Mouse (Mus musculus): Measurements from ENCODE around the gene Tead1.
A peak's percentile ranks its signal among the peaks of the same experiment; 100 is the strongest.

Tead1 gene

DNA sequence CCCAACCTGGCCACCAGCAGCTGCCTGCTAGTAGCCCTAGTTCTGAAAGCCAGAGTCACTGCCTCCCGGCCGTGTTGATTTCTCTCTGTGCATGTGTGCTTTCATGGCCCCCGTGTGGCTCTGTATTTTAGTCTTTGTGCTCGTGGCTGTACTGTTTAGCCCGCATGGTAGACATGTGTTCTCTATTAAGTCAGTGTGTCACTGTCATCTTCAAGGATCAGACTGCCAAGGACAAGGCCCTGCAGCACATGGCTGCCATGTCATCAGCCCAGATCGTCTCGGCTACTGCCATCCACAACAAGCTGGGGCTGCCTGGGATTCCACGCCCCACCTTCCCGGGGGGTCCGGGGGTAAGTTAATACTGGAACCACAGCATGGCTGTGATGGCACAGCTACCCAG is 177.5 kb downstream of the Tead1 start:
- no peak for ATAC-seq (ENCODE audit: low TSS enrichment)

DNA sequence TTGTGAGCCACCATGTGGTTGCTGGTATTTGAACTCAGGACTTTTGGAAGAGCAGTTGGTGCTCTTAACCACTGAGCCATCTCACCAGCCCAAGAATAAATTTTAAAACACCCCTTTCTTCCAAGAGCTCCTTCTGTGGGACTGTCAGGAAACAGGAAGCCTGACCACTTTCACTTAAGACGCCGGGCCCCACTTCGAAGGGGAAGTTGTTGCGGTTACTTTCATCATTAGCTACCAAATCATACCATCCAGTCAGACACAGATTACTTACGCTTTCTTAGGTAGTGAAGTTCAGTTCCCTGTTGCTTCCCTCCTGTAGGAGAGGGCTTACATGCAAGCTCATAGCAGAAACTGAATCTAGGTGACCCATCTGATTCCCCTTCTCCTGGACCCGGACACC is 180.8 kb downstream of the Tead1 start:
- ATAC-seq (ENCODE audit: low TSS enrichment) = no peak

DNA sequence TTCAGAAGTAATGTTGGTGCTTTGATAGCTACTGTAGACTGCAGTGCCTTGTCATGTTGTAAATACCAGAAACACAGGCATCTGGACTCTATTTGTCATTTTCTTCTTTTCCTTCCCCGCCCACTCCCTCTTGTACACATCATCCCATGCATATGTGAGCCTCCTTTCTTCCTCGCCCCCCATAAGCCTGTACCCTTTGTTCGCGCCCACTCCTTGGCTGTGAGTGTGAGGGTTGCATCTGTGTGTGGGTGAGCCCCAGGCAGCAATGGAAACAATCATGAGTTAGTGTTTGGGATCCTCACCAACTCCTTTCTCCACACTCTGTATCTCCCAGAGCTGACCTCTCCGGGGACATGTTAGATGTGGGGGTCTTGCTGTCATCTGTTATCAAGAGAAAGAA is 183.0 kb downstream of the Tead1 start:
- ATAC-seq (ENCODE audit: low TSS enrichment) = peak; percentile 89

DNA sequence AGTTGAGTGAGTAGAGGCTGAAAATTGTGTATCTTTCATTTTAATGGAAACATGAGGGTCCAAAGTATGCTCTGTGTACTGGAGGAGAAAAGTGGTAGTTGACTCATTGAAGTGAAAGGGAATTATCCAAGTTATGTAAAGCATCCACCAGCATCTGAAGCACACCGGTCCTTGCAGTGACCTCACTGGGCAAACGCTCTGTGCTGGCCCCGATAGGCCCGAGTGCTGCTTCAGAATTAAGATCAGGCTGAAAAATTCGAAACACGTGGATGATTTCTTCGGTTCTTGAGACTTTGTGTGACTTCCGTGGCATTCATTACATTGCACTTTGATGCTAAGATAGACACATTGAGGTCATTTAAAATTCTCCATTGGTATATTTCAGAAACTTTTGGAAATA is 185.1 kb downstream of the Tead1 start:
- ATAC-seq (ENCODE audit: low TSS enrichment) = no peak

DNA sequence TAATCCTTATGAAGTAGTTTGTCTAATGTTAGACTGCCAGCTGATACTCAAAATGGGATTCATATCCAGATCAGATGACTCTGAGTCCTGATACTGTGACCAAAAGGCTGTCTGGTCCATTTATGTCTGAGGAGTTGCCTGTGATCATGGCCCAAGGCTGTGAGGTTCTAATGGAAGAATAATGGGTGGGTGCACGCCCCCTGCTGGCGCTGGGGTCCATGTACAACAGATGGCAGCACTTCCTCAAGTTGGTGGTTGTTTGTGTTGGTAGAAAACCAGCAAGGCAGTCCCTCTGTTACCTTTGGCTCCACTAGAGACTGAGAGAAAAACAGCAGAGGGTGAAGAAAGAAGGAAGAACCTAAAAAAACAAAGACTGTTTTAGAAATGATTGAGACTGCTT is 186.6 kb downstream of the Tead1 start:
- ATAC-seq (ENCODE audit: low TSS enrichment) = no peak

DNA sequence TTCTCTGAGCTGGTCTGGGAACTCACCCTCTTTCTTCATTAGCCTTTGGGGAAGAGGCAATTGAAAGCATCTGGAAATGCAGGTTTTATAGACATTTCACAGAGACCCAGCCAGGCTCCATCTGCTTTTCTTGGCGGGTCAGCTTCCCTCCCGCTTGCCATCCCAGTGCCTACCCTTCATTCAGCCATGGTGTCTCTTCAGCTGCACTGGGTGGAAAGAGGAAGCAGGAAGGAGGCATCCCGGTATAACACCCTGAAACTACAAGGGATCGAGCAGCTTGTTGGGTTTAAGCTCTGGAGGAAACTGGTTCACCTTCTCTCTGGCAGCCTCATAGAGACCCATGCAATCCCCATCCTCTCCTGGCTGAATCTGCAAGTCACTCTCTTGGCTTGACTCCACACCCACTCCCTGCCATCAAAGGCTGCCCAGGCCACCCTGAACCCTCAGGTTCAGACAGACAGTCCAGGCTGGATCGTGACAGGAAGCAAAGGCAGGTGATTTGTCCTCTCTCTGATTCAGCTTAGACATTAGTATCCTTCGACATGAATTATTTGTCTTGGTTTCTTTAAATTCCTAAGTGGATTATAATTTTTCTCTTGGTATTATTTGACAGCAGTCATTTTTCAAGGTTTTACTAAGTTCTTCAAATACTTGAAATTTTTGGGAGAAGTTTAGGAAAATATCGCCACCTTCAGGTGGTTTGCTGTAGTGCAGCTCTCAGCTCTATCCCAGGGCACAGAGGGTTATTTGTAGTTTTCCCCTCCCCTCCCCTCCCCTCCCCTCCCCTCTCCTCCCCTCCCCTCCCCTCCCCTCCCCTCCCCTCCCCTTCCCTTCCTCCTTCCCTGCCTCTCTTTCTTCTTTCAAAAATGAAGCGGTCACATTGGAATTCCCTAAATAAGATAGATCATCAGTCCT is 189.7 kb downstream of the Tead1 start:
- ATAC-seq (ENCODE audit: low TSS enrichment) = no peak

DNA sequence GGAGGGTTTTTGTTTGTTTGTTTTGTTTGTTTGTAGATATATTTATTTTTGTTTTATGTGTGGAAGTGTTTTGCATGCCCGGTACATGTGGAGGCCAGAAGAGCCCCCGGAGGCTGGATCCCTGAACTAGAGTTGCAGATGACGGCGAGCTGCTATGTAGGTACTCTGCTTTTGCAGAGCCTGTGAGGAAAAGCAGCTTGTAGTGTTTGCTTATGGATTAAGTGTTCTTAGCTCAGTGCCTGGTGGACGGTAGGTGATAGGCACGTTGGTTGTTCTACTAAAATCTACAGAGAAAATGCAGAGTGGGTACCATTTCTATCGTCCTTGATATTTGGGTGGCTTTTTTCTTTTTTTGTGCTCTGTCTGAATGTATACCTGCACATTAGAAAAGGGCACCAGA is 192.6 kb downstream of the Tead1 start:
- ATAC-seq (ENCODE audit: low TSS enrichment) = no peak

DNA sequence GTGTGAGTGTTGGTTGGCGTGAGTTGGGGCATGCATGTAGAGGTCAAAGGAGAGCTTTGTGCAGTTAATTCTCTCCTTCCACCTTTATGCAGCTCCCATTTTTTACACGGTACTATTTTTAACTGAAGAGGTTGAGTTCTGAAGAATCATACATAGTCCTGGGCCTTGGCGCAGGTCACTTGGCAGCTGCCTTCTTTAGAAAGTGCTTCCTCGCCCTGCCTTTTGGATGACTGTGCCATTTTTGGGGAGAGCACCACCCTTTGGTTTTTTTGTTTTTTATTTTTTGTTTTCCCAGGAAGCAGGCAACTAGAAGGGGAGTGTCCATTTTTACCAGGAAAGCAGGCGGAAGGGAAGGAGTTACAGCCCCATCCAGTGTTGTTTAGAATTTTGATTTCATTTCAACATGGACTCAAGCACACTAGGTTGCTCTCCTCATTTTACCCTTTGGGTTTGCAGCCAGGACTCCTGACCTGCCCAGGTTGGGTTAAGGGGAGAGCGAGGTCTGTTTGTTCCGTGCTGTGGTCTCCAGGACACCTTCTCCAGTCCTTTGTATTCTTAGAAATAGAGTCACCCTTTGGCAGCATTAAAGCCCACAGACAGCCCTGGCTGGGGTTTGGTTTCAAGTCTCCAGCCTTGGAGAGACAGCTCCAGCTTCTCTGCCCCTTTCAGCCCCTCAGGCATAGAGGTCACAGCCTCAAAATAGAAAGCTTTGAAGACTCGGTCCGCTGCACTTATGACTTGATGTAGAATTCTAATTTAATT is 193.5 kb downstream of the Tead1 start:
- no peak for ATAC-seq (ENCODE audit: low TSS enrichment)

DNA sequence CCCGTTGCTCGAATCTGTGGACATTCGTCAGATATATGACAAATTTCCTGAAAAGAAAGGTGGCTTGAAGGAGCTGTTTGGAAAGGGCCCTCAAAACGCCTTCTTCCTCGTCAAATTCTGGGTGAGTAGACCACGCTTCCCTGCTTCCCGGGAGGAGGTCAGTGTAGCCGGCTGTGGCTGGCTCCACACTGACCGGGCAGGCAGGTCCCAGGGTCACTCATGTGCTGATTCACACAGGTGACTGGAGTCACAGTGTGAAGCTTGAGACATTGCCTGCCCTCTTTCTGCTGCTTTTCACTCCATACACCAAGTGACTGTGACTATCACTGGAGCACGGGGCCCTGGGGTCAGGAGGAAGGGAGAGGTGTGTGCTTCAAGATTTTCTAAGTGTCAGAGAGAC is 197.0 kb downstream of the Tead1 start:
- ATAC-seq (ENCODE audit: low TSS enrichment) = no peak

DNA sequence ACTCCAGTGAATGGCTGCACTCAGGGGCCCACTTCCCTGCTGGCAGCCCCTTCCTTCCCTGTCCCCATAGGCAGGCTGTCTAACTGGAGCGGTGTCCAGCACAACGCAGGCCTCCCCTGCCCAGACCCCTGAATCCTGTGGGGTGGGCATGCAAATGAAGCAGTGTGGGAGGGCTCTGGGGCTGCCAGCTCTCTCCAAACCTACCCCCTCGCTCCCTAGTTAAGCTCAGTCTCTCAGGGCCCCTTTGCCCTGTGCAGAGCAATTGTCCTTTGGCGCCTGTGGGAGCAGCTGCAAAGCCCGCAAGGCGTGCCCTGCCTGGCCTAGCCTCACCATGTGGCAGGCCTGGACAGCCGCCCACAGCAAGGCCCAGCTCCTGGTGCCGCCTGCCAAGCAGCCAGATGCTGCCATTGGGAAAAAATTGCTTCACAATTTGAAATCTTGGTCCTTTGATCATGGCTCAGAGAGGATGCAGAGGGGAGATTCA is 204.7 kb downstream of the Tead1 start:
- ATAC-seq (ENCODE audit: low TSS enrichment) = peak; percentile 67

DNA sequence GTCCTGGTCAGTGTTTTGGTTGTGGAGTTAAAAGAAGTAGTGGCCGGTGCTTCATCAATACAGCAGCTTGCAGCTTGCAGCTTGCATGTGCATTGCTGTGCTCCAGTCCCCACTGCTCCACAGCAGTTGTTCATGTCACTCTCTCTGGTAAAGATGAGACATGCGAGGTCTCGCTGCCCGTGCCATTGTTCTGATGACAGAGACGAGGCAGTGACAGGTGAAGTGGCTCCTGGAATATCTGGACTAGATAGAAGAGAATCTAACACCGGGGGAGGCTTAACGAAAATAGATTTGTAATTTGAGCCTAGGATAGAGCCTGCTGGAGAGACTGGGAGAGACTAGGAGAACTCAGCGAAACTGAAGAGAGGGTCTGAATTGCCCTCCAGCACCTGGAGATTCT is 206.4 kb downstream of the Tead1 start:
- ATAC-seq (ENCODE audit: low TSS enrichment) = no peak

DNA sequence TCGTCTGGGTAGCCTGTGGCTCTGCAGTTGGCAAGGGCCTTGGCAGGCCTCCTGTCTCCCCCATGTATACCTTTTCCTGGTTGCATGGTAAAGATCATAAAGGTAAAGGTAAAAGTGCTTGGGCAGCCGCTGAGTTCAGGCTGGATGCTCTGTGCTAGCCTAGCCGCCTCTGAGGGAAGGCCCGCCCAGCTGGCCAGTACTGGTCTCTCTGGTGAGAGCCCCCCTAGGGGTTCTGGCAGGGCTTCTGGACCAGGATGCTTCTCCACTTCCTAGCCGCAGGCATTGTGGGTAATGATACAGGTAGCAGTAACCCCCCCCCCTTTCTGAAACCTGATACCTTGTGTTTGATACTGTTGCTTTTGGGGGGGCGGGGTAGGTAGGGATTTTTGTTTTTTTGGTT is 212.8 kb downstream of the Tead1 start:
- ATAC-seq (ENCODE audit: low TSS enrichment) = no peak

DNA sequence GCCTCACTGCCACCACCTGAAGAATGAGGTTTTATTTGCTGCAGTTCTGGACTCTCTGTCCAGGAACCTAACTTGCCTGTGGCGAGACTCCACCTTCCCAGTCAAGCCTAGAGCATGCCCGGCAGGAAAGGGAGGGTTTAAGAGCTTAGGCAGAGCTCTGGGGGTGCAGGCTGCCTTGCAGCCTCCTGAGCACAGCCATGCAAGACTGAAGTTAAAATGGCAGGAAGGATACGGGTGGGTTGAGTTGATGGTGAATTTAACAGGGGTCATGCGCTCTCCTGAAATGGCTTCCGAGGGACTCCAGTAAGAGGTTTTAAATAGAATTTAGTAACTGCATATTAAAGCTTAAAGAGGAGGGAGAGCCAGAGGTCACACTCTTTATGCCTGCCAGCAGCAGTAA is 213.5 kb downstream of the Tead1 start:
- ATAC-seq (ENCODE audit: low TSS enrichment) = no peak

DNA sequence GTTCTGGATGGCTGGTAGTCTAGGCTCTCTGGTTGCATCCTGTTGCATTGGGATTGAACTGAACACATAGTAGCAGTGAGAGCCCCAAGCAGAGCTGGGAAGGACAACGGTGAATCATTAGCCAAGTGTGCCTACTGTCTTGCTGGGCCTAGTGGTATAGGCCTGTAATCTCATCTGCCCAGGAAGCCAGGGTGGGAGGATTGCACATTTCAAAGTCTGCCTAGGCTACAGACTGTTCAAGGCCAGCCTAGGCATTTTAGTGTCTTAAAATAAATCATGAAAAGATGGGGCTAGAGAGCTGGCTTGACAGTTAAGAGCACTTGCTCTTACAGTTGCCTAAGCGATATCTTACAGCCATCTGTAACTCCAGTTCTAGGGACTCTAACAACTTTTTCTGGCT is 217.2 kb downstream of the Tead1 start:
- ATAC-seq (ENCODE audit: low TSS enrichment) = no peak

DNA sequence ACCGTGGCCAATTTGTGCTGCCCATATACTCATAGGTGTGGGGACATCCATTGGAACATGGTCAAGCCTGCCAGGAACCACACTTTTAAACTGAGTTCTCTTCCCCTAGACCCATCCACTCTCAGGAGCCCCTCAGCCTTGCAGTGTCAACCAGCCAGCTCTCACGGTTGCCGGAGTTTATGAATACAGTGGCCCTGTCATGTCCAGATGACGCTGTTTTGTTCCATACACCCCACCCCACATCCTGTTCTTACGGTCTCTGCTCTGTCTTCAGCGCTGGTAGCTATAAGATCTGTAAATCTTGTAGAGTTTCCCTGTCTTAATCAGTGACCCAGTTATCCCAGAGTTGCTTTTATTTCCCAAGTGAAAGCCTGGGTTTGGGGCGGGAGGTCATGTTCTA is 222.6 kb downstream of the Tead1 start:
- ATAC-seq (ENCODE audit: low TSS enrichment) = no peak

DNA sequence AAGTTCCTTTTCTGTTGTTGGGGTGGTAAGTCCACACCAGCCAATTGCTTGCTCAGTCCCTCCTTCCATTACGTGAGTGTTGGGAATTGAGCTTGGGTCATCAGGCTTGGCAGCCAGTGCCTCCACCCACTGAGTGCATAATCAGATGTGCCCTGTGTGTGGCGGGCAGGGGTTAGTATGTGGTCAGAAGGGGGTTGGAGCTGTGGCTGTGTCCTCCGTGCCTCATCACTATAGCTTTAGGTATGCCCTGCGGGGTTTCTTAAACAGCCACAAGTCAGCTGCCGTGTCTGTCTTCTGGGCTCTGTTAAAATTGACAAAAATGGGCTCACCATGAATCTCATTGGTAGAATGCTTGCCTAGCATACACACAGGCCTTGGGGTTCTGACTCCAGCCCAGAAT is 227.7 kb downstream of the Tead1 start:
- ATAC-seq (ENCODE audit: low TSS enrichment) = no peak

DNA sequence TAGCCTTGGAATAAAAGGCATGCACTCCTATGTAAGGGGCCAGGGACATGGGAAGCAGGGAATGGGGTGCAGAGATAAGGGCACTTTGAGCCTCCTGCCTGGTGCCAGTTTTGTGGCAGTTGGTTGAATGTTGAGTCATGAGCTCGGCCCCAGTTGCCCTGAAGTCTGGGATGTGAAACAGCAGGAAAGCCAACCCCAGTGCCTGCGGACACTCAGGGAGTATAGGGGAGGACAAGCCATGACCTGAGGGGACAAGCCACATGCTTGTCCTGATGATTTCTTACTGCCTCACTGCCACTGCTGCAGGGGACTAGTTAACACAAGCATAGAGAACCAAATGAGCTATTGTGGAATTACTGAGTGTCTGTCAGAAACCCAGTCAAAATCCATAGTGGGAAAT is 228.3 kb downstream of the Tead1 start:
- no peak for ATAC-seq (ENCODE audit: low TSS enrichment)

DNA sequence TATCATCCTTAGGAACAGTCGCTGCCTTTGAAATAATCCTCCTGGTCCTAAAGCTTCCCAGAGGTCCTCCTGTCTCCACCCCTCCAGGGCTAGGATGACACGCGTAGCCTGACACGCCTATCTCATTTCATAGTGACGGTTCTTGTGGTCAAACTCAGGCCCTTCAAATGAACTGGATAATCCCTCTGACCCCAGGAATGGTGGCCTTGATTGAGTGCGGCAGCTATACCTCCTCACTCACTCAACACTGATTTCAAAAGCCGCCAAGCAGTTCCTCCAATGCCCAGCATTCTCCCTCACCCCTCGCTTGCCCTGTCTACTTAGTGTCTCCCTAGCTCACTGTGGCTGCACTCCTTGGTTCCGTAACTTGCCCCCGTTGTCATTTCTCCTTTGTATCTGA is 230.0 kb downstream of the Tead1 start:
- ATAC-seq (ENCODE audit: low TSS enrichment) = no peak

DNA sequence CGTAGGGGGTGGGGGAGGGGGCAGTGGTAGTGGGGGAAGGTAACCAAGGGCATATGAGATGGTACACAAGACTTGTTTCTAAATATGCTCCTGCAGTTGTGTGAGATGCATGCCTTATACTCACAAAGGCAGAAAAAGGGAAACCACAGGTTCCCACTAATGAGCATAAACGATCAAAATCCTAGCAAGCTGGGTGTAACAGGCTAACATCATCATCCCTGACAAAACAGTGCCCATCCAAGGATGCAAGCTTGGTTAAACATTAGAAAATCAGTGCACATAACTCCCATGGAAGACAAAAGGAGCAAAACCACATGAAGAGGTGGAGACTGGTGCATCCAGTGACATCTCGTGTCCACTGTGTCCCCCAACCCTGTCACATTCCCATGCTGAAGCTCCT is 233.9 kb downstream of the Tead1 start:
- ATAC-seq (ENCODE audit: low TSS enrichment) = no peak

DNA sequence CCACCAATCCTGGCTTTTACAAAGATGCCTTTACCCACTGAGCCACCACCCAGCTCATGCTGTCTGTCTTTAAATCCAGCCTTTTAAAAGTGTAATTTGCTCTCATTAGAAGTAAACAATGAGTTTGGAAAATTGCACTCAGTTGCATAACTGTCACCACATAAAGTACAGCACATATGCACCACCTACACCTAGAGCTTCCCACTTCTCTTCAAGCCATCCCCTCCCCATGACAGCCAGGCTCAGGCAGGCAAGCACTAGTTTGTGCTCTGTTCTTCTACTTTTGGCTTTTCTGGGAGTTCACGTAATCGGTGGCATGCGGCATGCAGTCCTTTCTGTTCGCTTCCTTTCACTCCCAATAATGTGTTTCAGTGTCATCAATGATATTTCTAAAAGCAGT is 236.5 kb downstream of the Tead1 start:
- ATAC-seq (ENCODE audit: low TSS enrichment) = peak; percentile 55; the same call in 1 of the 2 replicates

DNA sequence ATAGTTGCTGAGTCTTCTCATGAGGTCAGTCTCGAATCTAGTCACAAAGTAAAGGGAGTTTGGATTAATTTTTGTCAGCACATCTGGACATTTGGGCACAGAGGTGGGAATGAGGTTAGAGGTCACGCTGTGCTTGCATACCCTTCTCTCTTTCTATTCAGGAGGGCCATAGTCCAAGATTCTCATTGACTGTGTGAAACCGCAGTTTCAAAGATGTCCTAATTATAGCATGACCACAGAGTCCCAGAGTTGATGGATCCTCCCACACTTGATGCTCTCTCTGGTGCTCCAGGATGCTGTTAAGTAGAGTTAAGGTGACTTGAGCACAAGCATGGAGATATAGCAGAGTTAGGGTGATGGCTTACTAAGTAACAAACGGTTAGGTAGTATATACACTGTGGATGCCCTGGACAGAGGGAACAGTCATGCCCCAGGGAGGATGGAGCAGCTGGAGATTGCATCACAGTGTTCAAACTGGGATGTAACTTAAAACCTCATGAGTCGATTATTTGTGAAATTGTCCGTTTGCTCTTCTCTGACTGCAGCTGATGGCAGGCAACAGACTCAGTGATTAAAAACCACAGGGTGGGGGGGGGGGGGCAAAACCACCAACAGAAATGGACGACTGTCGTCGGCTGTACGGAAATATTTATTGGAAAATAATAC is 238.6 kb downstream of the Tead1 start:
- ATAC-seq (ENCODE audit: low TSS enrichment) = no peak

DNA sequence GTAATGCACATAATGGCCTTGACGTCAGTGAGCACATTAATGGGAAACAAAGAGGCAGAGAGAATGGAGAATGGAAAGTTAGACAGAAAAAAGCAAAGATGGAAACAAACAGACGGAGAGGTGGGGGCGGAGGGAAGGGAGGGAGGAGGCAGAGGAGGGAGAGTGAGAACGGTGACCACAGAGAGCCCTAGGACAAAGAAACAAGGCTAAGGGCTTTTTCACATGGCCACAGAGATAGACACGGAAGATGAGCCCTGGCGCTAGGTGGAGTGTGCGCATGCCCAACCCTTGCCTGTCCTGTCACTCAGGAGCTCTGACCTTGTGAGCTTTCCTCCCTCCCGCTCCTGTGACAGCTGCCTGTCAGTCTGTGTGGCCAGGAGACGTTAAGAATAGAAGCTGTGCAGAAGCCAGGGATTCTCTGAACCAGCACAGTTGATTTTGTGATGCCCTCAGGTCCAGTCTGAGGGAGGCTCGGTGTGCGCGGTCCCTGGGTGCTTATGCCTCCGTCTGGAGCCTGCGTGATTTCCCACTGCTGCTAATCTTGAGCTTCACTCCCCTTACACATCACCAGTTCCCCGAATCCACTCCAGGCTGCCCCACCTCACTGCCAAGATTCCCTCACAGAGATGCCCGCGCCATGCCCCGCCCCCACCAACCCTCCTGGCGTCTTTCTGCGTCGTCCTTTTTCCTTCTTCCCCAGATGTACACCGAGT is 239.3 kb downstream of the Tead1 start:
- peak; percentile 45; the same call in 1 of the 2 replicates for ATAC-seq (ENCODE audit: low TSS enrichment)
